Mouse (Mus musculus) regulatory T cell (primary cell): Measurements from ENCODE around the gene Rrad.

Experiments
- in situ Hi-C: fragments of 300-600 bp; cut with MboI, MseI; formaldehyde crosslinking; loops from one replicate; pipeline ENCODE4 v1.15.1; 2025; ENCODE audit warnings: high pct_unique_total_duplicates

Gene Rrad

DNA sequence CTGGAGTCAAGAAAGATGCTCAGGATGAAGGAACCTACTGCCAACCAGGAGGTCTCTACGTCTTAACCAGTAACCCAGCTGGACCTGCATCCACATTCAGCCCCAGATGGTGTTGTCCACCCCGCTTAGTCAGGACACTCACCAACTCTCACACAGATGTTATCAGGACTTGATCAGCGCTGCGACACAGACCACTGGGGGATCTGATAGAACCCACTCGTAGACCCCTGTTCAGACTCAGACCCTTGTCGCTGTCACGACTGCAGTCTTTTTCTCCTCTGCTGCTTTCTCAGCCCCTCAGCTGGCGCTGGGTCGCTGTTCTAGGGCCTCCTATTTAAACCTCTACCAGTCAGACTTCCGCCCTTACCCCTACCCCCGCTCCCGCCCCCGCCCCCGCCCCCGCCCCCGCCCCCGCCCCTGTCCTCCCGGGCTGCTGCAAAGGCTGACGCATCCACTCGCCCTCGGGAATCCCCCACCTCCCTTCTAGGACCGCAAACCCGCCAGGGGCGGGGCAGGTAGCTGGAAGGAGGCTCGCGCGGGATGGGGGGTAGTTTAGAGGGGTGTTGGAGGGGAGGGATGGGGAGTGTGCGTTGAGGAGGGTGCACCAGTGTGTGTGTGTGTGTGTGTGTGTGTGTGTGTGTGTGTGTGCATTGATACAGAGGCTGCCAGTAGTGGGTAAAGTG is at the start of gene Rrad:
Rrad (minus strand) TSS at position 347 of the 683 bp plus-strand sequence.
- in situ Hi-C loops, result loop anchor here (25.0 kb wide), 2 partner anchors 631 to 1431 kb away; partner anchors contain the start of genes B3gnt9, Fbxl8, Hsf4 and Nfatc3

DNA sequence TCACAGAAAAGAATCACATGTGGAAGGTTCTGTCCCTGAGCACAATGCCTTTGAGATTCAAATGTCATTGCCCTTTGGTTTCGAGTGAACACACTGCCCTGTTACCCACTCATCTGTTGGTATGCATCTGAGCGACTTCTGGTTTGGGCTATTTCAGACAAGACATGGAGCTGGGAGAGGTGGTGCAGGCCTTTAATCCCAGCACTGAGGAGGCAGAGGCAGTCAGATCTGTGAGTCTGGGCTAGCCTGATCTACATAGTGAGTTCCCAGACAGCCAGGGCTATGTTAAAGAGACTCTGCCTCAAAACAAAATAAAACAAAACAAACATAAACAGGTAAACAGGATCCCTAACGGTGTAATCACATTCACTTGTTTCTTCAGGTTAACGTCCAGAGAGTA is 24.5 kb upstream of the Rrad start:
- in situ Hi-C loops, result no loop called here

DNA sequence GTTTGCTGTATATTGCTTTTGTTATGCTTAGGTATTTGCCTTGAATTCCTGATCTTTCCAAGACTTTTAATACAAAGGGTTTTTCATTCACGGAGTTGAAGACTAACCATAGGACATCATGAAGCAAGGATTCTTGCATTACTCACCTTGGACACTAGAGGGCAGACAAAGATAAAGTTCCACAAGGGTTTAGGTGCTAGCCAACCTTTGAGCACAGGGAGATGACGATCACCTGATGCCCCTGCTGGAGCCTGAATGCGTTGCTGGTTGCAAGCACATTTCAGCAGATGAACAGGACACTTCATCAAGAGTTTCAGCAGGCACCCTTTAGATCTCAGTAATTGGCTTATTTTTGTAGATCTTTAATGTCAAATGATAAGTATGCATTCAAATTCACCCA is 23.9 kb upstream of the Rrad start:
- in situ Hi-C loops, result no loop called here

DNA sequence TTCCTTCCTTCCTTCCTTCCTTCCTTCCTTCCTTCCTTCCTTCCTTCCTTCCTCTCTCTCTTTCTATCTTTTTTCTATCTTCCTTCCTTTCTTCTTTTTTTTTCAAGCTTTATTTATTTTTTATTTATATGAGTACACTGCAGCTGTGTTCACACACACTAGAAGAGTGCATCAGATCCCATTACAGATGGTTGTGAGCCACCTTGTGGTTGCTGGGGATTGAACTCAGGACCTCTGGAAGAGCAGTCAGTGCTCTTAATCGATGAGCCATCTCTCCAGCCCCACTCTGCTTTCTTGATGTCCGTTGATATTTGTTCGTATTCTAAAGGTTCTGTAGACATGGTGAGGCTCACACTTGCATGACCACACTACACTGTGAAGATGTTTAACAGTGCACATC is 13.1 kb upstream of the Rrad start:
- in situ Hi-C loops, result loop anchor here (25.0 kb wide), 2 partner anchors 618 to 1418 kb away; partner anchors contain the start of genes B3gnt9, Fbxl8, Hsf4 and Nfatc3

DNA sequence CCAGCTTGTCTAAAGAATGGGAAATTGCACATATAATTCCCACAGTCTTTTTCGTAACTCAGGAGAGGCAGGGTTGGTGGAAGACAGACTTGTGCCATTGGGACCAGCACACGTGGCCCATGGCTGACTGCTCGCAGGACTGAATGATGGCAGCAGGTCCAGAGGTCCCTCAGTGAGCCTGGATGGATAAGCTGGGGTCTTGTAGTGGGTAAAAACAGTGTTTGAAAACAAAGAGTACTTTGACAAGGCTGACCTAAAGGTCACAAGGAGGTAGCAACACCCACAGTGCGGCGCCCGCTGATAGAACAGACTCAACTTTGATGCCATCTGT is 11.2 kb upstream of the Rrad start:
- in situ Hi-C loops, result loop anchor here (25.0 kb wide), 2 partner anchors 620 to 1420 kb away; partner anchors contain the start of genes B3gnt9, Fbxl8, Hsf4 and Nfatc3

DNA sequence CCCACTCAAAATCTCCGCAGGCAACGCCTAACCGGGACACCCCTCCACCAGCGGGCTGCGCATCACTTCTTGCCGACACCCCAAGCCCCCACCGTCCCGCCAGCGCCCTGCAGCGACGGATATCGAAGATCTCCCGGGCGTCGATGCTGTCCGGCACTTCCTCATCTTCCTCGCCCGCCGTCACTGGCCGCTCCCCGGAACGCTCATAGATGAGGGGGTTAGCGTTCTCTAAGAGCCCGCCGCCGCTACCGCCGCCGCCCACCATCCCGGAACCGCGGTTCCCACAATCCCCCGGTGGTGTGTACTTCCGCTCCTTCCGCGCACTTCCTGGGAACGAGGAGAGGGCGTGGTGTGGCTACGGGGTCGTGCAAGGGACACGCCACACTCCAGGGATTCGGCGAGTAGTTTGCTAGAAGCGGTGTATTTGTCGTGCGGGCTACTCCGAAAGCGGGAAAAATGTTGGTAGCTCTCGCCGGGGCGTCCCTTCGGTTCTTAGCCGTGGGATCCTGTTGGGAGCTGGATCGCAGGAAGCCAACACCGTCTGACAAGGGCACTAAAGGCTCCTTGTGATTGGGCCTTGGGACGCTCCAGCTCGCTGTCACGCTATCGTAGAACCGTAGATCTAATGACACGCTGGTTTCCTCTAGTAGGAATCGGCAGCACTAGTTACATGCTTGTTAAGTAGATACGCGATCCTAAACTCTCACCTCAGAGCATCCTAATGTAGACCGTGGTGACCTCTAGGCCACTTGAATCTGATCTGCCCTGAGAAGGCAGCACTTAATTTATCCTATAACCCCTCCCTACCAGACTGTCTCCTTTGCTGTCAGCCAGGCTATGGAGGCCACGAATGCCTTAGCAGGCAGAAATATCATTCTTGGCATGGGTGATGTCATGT is 10.5 kb upstream of the Rrad start, which contains the start of gene Ciao2b:
Ciao2b (minus strand) TSS at position 540 of the 898 bp plus-strand sequence.
- in situ Hi-C loops, result loop anchor here (25.0 kb wide), 2 partner anchors 621 to 1421 kb away; partner anchors contain the start of genes B3gnt9, Fbxl8, Hsf4 and Nfatc3

DNA sequence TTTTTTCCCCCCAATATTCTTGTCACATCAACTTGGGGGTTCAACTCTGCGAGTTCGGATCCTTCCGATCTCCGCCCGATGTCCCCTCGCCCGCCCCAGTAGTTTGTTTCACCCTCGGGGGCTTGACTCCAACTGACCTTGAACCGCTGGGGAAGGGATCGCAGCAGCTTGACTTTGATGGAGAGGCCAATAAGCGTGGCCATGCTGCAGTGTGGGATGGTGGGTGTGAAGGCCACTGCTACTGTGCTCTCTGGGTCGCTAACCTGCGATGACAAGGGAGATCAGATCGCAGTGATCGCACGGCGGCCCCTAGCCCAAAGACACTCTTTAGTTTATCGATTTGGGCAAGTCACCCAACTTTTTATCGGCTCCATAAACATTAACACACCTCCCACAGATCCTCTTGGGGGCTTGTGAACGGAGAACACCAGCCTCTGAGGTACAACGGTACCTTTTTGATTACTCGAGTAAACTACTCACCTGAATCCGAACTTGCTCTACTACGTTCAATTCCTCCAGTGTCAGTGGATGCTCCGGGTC is 9.8 kb upstream of the Rrad start:
- in situ Hi-C loops, result loop anchor here (25.0 kb wide), 2 partner anchors 621 to 1421 kb away; partner anchors contain the start of genes B3gnt9, Fbxl8, Hsf4 and Nfatc3

DNA sequence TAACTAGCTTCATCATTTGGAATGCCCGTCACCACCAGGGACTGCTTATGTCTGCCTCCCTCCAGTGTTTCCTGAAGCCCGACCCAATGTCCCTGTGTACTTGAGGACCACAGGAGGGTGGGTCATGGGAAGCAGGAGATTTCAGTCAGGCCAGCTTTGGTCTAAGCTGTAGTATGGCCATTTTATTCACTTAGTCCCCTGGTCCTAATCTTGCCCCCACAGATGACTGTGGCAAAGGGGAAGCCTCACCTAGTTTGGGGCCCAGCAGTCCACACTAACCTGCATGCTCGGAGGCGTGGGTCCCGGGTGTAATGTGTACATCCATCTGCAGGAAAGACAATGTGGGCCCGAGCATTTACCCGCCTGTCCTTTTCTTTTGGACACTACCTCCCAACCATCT is 9.1 kb upstream of the Rrad start:
- in situ Hi-C loops, result loop anchor here (25.0 kb wide), 2 partner anchors 622 to 1422 kb away; partner anchors contain the start of genes B3gnt9, Fbxl8, Hsf4 and Nfatc3

DNA sequence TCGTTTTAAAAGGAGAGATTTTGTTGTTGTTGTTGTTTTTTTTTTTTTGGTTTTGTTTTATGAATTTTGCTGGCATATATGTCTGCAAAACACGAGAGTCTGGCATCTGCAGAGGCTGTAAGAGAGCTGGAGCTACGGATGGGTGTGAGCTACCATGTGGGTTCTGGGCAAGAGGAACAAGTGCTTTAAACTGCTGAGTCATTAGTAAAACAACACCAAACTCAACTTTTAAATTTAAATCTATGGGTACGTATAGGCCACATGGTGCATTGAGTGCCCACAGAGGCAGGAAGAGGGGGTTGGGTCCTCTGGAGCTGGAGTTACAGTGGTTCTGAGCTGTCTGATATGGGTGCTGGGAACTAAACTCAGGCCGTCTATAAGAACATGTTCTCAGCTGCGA is 6.9 kb upstream of the Rrad start:
- in situ Hi-C loops, result loop anchor here (25.0 kb wide), 2 partner anchors 624 to 1424 kb away; partner anchors contain the start of genes B3gnt9, Fbxl8, Hsf4 and Nfatc3

DNA sequence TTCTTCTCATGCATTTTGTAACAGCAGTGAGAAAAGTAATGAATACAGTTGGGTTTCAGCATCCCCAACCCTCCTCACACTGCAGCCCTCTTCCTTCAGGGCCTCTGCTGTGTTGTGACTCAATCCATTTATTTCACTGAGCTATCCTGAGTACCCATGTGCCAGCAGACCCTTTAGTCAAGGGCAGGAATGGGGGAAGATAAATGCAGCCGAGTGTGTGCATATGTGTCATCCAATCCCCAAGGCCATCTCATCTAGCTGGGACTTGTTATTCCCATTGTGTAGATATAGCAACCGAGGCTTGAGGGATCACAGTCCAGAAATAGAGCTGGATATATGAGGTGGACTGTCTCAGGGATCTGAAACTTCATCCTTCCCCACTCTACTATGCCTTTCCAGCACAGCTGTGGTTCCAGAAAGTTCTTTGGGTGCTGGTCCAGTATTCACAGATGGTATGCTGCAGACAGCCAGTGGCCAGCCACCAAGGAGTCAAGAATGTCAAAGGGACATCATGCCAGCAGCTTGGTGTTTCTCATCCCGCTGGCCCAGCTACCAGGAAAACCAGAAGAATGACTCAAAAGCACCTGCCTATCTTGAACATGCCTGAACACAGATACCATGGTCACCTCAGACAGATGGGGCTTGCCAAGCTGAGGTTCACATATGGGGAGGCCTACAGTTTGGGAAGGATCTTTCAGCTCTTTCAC is 4.0 kb upstream of the Rrad start:
- in situ Hi-C loops, result loop anchor here (25.0 kb wide), 2 partner anchors 627 to 1427 kb away; partner anchors contain the start of genes B3gnt9, Fbxl8, Hsf4 and Nfatc3

DNA sequence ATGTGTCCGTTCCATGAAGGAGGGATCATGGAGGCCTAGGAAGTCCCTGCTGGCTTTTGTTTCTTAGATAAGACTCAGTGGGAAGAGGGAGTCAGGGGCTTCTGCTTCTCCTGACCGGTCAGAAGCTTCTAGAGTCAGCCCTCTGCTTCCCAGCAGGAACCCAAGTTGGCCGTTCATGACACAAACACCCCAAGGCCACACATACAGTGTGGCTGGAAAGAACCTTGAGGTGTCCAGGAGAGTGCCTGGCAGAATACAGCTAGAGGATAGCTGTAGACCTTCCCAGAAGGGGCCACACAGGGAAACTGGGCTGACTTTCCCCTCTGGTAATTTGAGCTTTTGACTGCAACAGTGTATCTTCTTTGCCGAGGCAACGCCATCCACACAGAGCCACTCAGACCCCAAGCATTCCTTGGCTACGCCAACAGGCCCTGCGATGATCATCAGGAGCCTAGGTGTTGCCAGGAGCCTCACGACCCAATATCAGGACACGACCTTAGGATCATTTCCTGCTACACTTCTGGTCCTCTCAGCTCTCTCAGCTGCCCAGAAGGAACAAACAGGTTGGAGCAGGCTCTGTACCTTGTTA is 2.1 kb upstream of the Rrad start:
- in situ Hi-C loops, result loop anchor here (25.0 kb wide), 2 partner anchors 629 to 1429 kb away; partner anchors contain the start of genes B3gnt9, Fbxl8, Hsf4 and Nfatc3

DNA sequence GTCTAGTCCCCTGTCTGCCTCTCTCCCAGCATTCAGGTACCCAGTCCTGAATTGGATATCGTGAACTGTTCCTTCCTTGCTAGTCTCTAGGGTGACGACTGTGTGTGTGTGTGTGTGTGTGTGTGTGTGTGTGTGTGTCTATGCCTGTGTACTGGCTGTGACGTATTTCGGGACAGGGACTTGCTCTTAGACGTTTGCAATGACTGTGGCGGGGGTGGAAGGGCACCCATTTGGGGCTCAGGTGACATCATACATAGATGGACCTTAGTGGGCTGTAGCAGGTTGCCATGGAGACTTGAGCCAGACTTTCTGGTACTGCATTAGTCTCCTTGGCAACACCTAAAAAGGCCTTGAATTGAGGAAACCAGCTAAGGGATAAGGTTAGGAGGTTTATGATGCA is 1.4 kb upstream of the Rrad start:
- in situ Hi-C loops, result loop anchor here (25.0 kb wide), 2 partner anchors 630 to 1430 kb away; partner anchors contain the start of genes B3gnt9, Fbxl8, Hsf4 and Nfatc3

DNA sequence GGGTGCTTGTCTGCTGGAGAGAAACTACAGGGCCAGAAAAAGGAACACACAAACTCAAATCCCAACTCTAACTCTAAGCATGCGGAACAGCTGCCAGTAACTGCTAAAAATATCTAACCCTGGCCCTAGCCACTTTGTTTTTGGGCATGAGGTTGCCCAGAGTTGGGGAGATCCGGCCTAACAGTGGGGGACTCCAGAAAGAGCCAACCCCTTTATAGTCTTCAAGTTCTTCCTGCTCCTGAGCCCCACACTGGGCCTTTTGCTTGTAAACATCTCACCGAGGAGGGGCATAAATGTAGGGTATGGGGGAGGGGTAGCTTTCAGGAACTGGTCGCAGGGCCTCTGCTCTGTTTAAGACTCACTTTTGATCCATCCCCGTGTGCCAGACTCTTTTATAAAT is 848 bp upstream of the Rrad start:
- in situ Hi-C loops, result loop anchor here (25.0 kb wide), 2 partner anchors 630 to 1430 kb away; partner anchors contain the start of genes B3gnt9, Fbxl8, Hsf4 and Nfatc3

DNA sequence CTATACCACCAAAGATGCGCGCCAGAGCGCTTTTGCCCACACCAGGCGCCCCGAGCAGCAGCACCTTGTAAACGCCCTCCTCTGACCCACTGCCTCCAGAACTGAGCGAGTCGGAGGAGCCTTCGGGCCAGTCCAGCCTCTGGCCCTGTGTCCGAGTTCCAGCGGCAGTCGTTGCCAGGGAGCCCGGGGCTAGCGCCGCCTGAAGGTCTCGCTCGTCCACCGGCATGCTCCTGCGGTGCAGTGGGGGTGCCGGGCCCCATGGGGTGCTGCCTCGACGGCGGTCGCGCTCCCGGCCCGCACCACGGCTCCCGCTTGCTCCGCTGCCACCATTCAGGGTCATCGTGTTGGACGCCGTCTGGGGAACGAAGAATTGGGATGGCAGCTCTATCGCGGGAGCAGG is 553 bp downstream of the Rrad start:
- in situ Hi-C loops, result loop anchor here (25.0 kb wide), 2 partner anchors 632 to 1432 kb away; partner anchors contain the start of genes B3gnt9, Fbxl8, Hsf4 and Nfatc3

DNA sequence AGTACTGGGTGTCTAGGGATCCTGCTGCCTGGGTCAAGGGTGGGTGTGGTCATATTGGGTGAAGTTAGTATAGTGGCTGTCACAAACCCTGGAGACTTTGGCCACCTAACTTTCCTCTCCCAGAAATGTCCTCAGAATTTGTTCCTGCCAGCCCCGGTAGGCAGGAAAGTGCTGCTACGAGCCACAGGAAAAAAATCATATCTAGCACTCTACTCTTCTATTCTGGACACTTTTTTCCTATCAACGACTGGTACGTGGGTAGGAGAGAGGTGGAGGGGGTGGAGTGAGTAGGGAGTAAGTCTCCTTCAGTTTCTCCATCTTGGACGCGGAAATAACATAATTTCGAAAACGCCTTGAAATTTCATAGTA is 1.0 kb downstream of the Rrad start:
- in situ Hi-C loops, result loop anchor here (25.0 kb wide), 2 partner anchors 632 to 1432 kb away; partner anchors contain the start of genes B3gnt9, Fbxl8, Hsf4 and Nfatc3

DNA sequence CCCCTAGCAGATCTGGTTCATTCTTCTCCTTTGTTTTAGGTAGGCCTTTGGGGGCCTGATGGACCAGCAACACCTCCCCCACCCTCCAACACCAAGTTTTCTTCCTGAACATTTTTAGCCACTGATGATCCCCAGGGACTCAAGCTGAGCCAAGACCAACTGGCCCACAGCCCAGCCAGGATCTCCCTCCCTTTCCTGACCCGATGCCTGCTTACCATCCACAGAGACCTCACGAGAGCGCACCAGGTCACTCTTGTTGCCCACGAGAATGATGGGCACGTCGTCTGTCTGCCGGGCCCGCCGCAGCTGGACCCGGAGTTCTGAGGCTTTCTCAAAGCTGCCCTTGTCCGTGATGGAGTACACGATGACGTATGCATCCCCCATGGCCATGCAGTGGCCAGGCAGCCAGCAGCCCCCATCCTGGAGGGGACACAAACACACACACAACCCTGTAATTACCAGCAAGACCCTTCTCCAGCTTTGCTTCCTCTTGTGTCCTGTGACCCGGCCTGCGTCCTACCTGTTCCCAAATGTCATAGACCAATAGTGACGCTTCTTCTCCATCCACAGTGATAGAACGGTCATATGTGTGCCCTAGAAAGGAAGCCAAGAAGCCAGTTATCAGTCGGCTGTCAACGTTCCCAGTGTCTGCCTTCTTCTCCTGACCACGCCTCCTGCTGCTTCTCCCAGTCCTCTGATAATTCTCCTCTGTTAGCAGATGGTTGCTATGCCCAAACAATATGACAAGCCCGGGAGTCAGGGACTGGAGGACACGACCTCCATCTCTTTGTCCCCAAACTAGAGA is 1.6 kb downstream of the Rrad start:
- in situ Hi-C loops, result loop anchor here (25.0 kb wide), 2 partner anchors 633 to 1433 kb away; partner anchors contain the start of genes B3gnt9, Fbxl8, Hsf4 and Nfatc3

DNA sequence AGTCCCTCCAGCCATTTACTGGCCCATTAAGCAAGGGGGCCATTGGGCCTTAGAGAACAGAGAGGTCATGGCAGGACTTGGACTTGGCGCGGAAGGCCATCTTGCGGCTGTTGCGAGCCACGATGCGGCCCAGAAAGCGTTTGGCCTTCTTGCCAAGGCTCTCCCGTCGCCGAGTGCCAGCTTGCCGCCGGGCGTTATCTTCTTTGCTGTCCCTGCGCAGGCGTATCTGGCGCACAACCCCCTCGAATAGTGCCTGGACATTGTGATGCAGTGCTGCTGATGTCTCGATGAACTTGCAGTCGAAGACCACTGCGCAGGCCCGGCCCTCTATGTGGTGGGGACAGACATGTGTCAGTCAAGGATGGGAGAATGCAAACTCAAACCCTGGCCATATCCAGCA is 2.7 kb downstream of the Rrad start:
- in situ Hi-C loops, result loop anchor here (25.0 kb wide), 2 partner anchors 634 to 1434 kb away; partner anchors contain the start of genes B3gnt9, Fbxl8, Hsf4 and Nfatc3

DNA sequence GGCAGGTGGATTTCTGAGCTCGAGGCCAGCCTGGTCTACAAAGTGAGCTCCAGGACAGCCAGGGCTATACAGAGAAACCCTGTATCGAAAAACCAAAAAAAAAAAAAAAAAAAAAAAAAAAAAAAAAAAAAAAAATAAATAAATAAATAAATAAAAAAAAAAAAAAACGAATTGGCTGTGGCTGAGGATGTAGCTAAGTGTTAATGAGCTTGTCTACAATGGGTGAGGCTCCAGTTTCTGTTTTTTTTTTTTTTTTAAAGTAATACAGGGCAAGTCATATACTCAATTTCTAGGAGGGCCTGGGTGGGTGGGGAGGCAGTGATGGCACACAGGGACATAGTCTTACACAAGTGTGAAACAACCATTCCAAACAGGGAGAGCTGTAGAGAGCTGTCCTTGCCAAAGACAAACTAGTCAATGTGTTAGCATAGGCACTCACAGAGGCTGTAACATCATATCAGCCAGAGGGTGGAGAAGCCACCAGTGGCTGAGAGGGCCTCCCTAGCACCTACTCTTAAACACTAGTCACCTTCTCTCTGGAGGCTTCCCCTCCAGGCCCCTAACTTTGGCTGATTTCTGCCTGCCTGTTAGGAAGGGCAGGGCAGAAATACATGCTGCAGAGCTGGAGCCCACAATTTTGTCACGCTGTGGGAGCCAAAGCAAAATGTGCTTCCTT is 3.9 kb downstream of the Rrad start:
- in situ Hi-C loops, result loop anchor here (25.0 kb wide), 2 partner anchors 635 to 1435 kb away; partner anchors contain the start of genes B3gnt9, Fbxl8, Hsf4 and Nfatc3
